Mouse (Mus musculus) cerebellum, adult 9-11 months (tissue): ENCODE results near the gene Gm20388.
"Not testable (repeated sequence)": the region's sequence is repeated elsewhere in the genome, so short reads cannot be mapped to it uniquely, and the experiment has no call there.

Experiments
- DNase-seq: peaks from one replicate; pipeline ENCODE4 v3.0.0; 2022

The Gm20388 gene

GRCm38 (mm10) chr8:123924719-123925118 lies 4014.1 kb downstream of the Gm20388 start:
- peak; percentile 89 for DNase-seq

- DNase-seq, result no peak
Observed at GRCm38 (mm10) chr8:123925671-123926070, 4015.0 kb downstream of the Gm20388 start.

- DNase-seq, result no peak
Observed at GRCm38 (mm10) chr8:123929026-123929425, 4018.4 kb downstream of the Gm20388 start.

GRCm38 (mm10) chr8:123948942-123949685 lies 4038.5 kb downstream of the Gm20388 start, which contains the start of gene Nup133:
Nup133 (minus strand) TSS chr8:123949265.
- peak; percentile 99 for DNase-seq

GRCm38 (mm10) chr8:123949686-123949986 lies 4039.0 kb downstream of the Gm20388 start:
- DNase-seq, result no peak

GRCm38 (mm10) chr8:123950077-123950802 lies 4039.6 kb downstream of the Gm20388 start:
- DNase-seq, result peak; percentile 59

- DNase-seq, result no peak
Observed at GRCm38 (mm10) chr8:123953686-123954085, 4043.0 kb downstream of the Gm20388 start.

- no peak for DNase-seq
Observed at GRCm38 (mm10) chr8:123954246-123954645, 4043.6 kb downstream of the Gm20388 start.

- no peak for DNase-seq
Observed at GRCm38 (mm10) chr8:123958130-123958529, 4047.5 kb downstream of the Gm20388 start.

GRCm38 (mm10) chr8:123959473-123959872 lies 4048.8 kb downstream of the Gm20388 start:
- no peak for DNase-seq

- no peak for DNase-seq
Observed at GRCm38 (mm10) chr8:123960056-123960455, 4049.4 kb downstream of the Gm20388 start.

- not testable (repeated sequence) for DNase-seq
Observed at GRCm38 (mm10) chr8:123960556-123960955, 4049.9 kb downstream of the Gm20388 start.

GRCm38 (mm10) chr8:123961371-123961770 lies 4050.7 kb downstream of the Gm20388 start:
- DNase-seq, result no peak

- no peak for DNase-seq
Observed at GRCm38 (mm10) chr8:123966896-123967295, 4056.3 kb downstream of the Gm20388 start.

- no peak for DNase-seq
Observed at GRCm38 (mm10) chr8:123973495-123973894, 4062.9 kb downstream of the Gm20388 start.

GRCm38 (mm10) chr8:123977499-123977898 lies 4066.9 kb downstream of the Gm20388 start:
- no peak for DNase-seq

- DNase-seq, result peak; percentile 40
Observed at GRCm38 (mm10) chr8:123978166-123978838, 4067.7 kb downstream of the Gm20388 start.

GRCm38 (mm10) chr8:123978926-123979325 lies 4068.3 kb downstream of the Gm20388 start:
- DNase-seq, result no peak

- DNase-seq, result no peak
Observed at GRCm38 (mm10) chr8:123980239-123980638, 4069.6 kb downstream of the Gm20388 start.

GRCm38 (mm10) chr8:123981674-123982073 lies 4071.0 kb downstream of the Gm20388 start:
- DNase-seq, result no peak

- DNase-seq, result peak; percentile 61
Observed at GRCm38 (mm10) chr8:123982291-123982793, 4071.7 kb downstream of the Gm20388 start.

- peak; percentile 92 for DNase-seq
Observed at GRCm38 (mm10) chr8:123982826-123983400, 4072.3 kb downstream of the Gm20388 start, which contains the start of gene Abcb10. Abcb10 (minus strand) TSS chr8:123983122.

GRCm38 (mm10) chr8:123988605-123989038 lies 4078.0 kb downstream of the Gm20388 start:
- DNase-seq, result no peak
